Mouse (Mus musculus) cerebellum, adult 2 months (tissue): ENCODE data around the gene Serpinb8.

Experiments
- CTCF ChIP-seq: fragments of 200-500 bp; IDR thresholded peaks from 2 replicates; pipeline ENCODE4 v1.5.1; 2011; ENCODE audit warnings: low read depth, mild to moderate bottlenecking, control low read depth, low read length, moderate library complexity, borderline replicate concordance; ENCODE audit not compliant: insufficient read depth
- POLR2A ChIP-seq: fragments of 200-500 bp; IDR thresholded peaks from 2 replicates; pipeline ENCODE4 v1.6.1; 2011; ENCODE audit warnings: low read length, control low read depth, borderline replicate concordance; ENCODE audit not compliant: insufficient read depth

DNA sequence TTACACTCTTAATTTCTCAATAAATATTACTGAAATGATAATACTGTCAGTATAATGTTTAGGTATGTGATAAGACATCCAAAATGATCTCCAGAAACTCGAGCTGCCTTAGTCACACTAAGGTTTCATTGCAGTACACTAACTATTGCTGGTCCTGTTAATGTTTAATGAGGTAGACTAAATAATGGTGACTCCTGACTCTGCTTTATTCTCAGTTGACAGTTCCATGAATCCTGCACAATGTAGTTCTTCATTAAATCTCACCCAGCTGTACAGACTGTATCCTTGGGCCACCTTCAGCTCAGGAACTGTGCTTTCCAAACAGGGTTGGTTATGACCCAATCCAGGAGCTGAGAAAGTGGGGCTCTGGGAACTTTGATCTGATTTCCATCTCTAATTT is 19.1 kb downstream of the Serpinb8 start:
- TF ChIP-seq POLR2A (no peak), CTCF (no peak)
